8 mouse cellular contexts compared by ENCODE assay signal in the genomic region with DNA sequence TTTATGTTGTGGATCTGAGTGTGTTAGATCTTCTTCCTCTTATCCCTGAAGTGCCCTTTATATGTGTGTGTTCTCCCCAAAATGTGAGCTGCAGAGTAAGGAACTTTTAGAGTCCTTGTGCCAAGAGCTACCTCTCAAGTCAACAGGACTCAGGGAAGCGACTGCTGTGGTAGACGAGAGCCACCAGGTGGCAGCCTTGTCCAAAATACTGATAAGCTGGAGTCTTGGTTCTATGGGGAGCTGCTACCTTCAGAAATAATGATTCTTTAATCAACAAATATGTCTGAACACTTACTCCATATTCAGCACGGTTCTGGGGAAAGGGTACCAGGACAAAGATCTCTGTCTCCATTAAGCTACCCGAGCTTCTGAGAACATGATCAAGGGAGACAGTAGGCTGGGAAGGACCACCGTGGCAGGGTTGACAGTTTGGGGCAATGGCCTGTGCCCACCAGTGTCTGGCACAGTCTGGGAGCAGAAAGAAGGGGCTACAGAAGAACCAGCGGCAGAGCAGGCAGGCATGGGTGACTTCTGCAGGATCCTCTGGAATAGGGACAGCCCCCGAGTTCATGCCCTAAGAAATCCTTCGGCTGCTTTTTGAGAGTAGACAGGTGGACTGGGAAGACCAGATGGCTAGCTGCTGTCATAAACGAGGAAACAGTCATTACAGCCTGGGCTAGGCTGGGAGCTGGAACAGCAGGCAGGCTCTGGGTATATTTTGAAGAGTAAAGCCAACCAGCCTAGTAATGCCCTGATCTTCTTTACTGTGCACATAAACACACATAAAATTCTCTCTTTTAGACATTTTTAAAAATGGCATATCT.
DNase-seq lines count a peak whose midpoint lies in the region; ATAC-seq lines count a peak whose summit lies in the region.

No protein-coding gene starts in this region.

- H3K27ac ChIP-seq in forebrain, embryonic 12.5 days = no peak overlapping the region
- H3K27ac ChIP-seq in limb, embryonic 11.5 days (replicated peaks; ENCODE audit: low read depth, low read length) = no peak overlapping the region

- 0 out of 2 replicates have a peak, but pooled peaks have one; percentile 14 for ATAC-seq in forebrain, embryonic 12.5 days (ENCODE audit: low FRiP score)
- ATAC-seq in limb, embryonic 11.5 days (ENCODE audit: insufficient number of reproducible peaks, low FRiP score, low TSS enrichment, low read depth) = no peak

- no peaks in the 10 kb centered on the region for H3K36me3 ChIP-seq in forebrain, embryonic 12.5 days (replicated peaks)
- no peaks in the 10 kb centered on the region for H3K36me3 ChIP-seq in limb, embryonic 11.5 days (ENCODE audit: control insufficient read depth, insufficient read depth, low read length)

- H3K4me3 ChIP-seq in forebrain, embryonic 12.5 days (replicated peaks) = no peak overlapping the region
- H3K4me3 ChIP-seq in limb, embryonic 11.5 days (ENCODE audit: low read depth, low read length) = no peak overlapping the region

- no peak overlapping the region for H3K4me2 ChIP-seq in forebrain, embryonic 12.5 days
- H3K4me2 ChIP-seq in limb, embryonic 11.5 days (ENCODE audit: low read depth, severe bottlenecking) = no peak overlapping the region

- H3K9me3 ChIP-seq in forebrain, embryonic 12.5 days = no peaks in the 10 kb centered on the region
- no peaks in the 10 kb centered on the region for H3K9me3 ChIP-seq in limb, embryonic 11.5 days (ENCODE audit: control insufficient read depth, low read length)

- peak; percentile 73 for DNase-seq in urinary bladder, postnatal 14 days (ENCODE audit: low spot score)
- DNase-seq in urinary bladder, postnatal 10 days (ENCODE audit: low spot score) = no peak
- peak; percentile 75 for DNase-seq in c-Kit-positive CD71-positive TER-119-negative erythroid progenitor cells, embryonic 14.5 days (ENCODE audit: low read depth)
- DNase-seq in induced T-regulatory cell, adult 2 months (ENCODE audit: low read depth) = peak; percentile 76
- DNase-seq in limb, embryonic 11.5 days (ENCODE audit: low spot score) = peak; percentile 85
- peak; percentile 53 for DNase-seq in retina, adult 2 months (ENCODE audit: low read depth, low spot score)
- peak; percentile 28 to 47 for DNase-seq in thymus, postnatal 36 days

- H3K4me1 ChIP-seq in forebrain, embryonic 12.5 days = no peaks in the 10 kb centered on the region; the same call in 1 of the 2 replicates
- H3K4me1 ChIP-seq in limb, embryonic 11.5 days (ENCODE audit: control insufficient read depth, insufficient read depth, low read length) = no peaks in the 10 kb centered on the region

- WGBS in forebrain, embryonic 12.5 days = 41% methylated on average over 9 of the region's 9 CpGs
- WGBS in limb, embryonic 11.5 days = 32% methylated on average over 9 of the region's 9 CpGs

- H3K27me3 ChIP-seq in forebrain, embryonic 12.5 days = peaks cover 5% of the 10 kb centered on the region; the same call in 1 of the 2 replicates
- no peaks in the 10 kb centered on the region for H3K27me3 ChIP-seq in limb, embryonic 11.5 days (ENCODE audit: control insufficient read depth, insufficient read depth, low read length)

- H3K9ac ChIP-seq in forebrain, embryonic 12.5 days = no peak overlapping the region
- no peak overlapping the region for H3K9ac ChIP-seq in limb, embryonic 11.5 days (ENCODE audit: low read length)
